Mouse (Mus musculus): ENCODE measurements around the gene Fgfr2. TPM values are rescaled to one million over a fixed set of nuclear protein-coding genes. Genes with fewer than 3 reads are reported as not detected.

The Fgfr2 gene
- polyA plus RNA-seq, 1 experiment from 2014 or later, result 24.9 TPM

DNA sequence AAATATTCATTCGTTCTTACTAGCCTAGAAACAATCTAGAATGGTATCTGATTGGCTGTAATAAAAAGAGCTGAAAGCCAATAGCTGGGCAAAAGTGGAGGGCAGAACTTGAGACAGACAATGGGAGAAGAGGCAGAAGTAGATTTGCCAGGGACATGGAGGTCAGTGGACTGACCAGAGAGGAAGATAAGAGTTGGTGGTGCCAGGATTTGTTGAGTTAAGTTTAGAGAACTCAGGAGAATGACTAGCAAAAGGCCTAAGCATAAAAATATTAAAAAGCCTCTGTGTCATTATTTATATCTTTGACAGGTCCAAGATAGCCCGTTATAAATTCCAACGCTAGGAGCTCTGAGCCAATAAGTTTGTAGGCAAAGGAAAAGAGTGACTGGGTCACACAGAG, 2668.9 kb downstream of the Fgfr2 start:
- H3K4me1 ChIP-seq (ENCODE audit: control insufficient read depth, insufficient read depth, low read length), result no peaks in the 10 kb centered on the region
- no peaks in the 10 kb centered on the region for H3K27me3 ChIP-seq (ENCODE audit: control insufficient read depth, insufficient read depth, low read length)
- no peak overlapping the region for H3K9ac ChIP-seq (ENCODE audit: low read depth, low read length)
- peaks cover 5% of the 10 kb centered on the region; the same call in 1 of the 2 replicates for H3K36me3 ChIP-seq (ENCODE audit: control insufficient read depth, insufficient read depth, low read length)
- no peak overlapping the region for H3K4me3 ChIP-seq (ENCODE audit: low read depth, low read length)
- H3K27ac ChIP-seq (ENCODE audit: low read depth, low read length), result no peak overlapping the region
- H3K9me3 ChIP-seq (replicated peaks; ENCODE audit: control insufficient read depth, low read length), result no peaks in the 10 kb centered on the region
- no peak for ATAC-seq (replicated peaks; ENCODE audit: insufficient number of reproducible peaks, low FRiP score, low TSS enrichment)
- no peak overlapping the region for H3K4me2 ChIP-seq
- 80% methylated on average over 3 of the region's 3 CpGs for WGBS (ENCODE audit: insufficient replicate concordance)

DNA sequence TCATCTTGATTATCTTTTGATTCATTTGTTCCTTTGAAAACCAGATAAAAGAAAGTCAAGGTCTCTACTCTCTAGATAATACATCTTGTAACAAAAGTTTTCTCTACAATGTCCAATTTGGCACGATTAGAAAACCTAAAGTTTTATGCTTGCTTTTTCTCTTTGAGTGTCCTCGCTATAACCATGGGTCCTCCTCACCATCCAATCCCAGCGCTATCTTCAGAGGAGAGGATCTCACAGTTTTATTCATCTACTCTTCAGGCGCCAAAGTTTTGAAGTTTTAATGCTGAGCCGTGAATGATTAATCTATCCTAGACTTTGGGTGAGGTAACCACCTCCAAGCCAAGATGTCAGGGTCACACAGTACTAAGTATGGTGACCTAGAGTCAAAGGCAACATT, 2687.4 kb downstream of the Fgfr2 start:
- Histone ChIP-seq H3K4me3 (ENCODE audit: low read depth, low read length) (no peak overlapping the region), H3K36me3 (ENCODE audit: control insufficient read depth, insufficient read depth, low read length) (no peaks in the 10 kb centered on the region), H3K9me3 (replicated peaks; ENCODE audit: control insufficient read depth, low read length) (no peaks in the 10 kb centered on the region), H3K27me3 (ENCODE audit: control insufficient read depth, insufficient read depth, low read length) (no peaks in the 10 kb centered on the region), H3K27ac (ENCODE audit: low read depth, low read length) (no peak overlapping the region), H3K4me1 (ENCODE audit: control insufficient read depth, insufficient read depth, low read length) (no peaks in the 10 kb centered on the region), H3K9ac (ENCODE audit: low read depth, low read length) (no peak overlapping the region), H3K4me2 (no peak overlapping the region)
- no peak for ATAC-seq (replicated peaks; ENCODE audit: insufficient number of reproducible peaks, low FRiP score, low TSS enrichment)
- 91% methylated on average over 5 of the region's 5 CpGs for WGBS (ENCODE audit: insufficient replicate concordance)

DNA sequence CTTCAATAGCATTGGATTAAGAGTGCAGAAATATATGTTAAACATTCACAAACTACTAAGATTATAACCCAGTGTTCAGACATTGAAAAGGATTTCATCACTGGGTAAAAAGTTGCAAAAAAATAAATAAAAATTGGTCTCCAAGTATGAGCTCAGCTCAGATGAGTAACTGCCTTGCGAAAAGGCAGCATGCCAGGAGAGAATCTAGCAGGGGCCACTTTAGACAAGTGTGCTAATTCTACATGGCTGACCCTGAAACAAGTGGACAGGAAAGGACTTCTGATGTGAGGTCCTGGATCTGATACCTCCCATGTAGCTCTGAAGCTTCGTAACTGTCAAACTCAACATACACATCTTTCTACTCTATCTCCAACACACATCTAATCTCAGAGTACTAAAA, 2691.0 kb downstream of the Fgfr2 start:
- Histone ChIP-seq H3K27me3 (ENCODE audit: control insufficient read depth, insufficient read depth, low read length) (no peaks in the 10 kb centered on the region), H3K9ac (ENCODE audit: low read depth, low read length) (no peak overlapping the region), H3K9me3 (replicated peaks; ENCODE audit: control insufficient read depth, low read length) (no peaks in the 10 kb centered on the region), H3K27ac (ENCODE audit: low read depth, low read length) (no peak overlapping the region), H3K4me1 (ENCODE audit: control insufficient read depth, insufficient read depth, low read length) (peaks cover 3% of the 10 kb centered on the region; the same call in 1 of the 2 replicates), H3K4me3 (ENCODE audit: low read depth, low read length) (no peak overlapping the region), H3K4me2 (no peak overlapping the region), H3K36me3 (ENCODE audit: control insufficient read depth, insufficient read depth, low read length) (no peaks in the 10 kb centered on the region)
- WGBS (ENCODE audit: insufficient replicate concordance), result 91% methylated on average over 2 of the region's 2 CpGs
- ATAC-seq (replicated peaks; ENCODE audit: insufficient number of reproducible peaks, low FRiP score, low TSS enrichment), result no peak

DNA sequence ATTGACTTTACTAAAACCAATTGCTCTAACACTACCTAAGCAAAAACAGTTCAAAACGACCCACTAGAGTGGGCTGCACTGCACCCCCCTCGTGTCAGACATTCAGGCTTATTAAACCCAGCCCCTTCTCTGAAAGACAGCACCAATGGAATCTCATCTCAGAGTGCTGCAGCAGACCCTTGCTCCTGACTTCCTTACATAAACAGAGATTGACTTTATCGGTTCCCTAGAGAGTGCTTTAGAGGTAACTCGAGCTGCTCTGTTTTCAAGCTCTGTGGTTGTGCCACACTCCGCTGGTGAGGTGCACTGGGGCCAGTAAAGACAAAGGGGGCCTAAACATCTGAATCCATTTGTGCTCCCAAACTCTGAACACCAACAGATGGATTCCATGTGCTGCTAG, 2696.6 kb downstream of the Fgfr2 start:
- Histone ChIP-seq H3K4me2 (peak overlapping the region; percentile 39; the same call in 1 of the 2 replicates), H3K4me3 (ENCODE audit: low read depth, low read length) (no peak overlapping the region), H3K27ac (ENCODE audit: low read depth, low read length) (no peak overlapping the region), H3K4me1 (ENCODE audit: control insufficient read depth, insufficient read depth, low read length) (peaks cover 10% of the 10 kb centered on the region), H3K27me3 (ENCODE audit: control insufficient read depth, insufficient read depth, low read length) (no peaks in the 10 kb centered on the region), H3K9ac (ENCODE audit: low read depth, low read length) (0 out of 2 replicates have a peak overlapping the region, but pooled peaks have one; percentile 22), H3K36me3 (ENCODE audit: control insufficient read depth, insufficient read depth, low read length) (no peaks in the 10 kb centered on the region), H3K9me3 (replicated peaks; ENCODE audit: control insufficient read depth, low read length) (no peaks in the 10 kb centered on the region)
- peak; percentile 63; the same call in 1 of the 2 replicates for ATAC-seq (replicated peaks; ENCODE audit: insufficient number of reproducible peaks, low FRiP score, low TSS enrichment)
- 4% methylated on average over 5 of the region's 5 CpGs for WGBS (ENCODE audit: insufficient replicate concordance)

DNA sequence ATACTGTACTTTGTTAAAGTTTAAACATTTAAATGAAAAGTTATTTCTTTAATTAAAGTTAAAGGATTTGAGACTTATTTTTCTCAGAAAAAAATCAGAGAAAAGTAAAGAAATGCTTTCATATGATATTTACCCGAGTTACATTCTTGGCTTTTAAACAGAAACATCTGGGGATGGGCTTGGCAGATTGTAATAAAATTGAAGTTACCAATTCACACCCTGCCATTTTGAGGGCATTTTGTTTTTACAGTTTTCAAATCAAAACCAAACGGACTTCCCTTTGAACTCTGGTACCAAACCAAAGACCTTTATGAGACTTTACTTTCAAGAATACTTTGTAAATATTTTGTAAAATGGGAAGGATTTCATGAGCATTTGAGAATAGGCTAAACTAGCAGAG, 2697.2 kb downstream of the Fgfr2 start:
- Histone ChIP-seq H3K4me3 (ENCODE audit: low read depth, low read length) (no peak overlapping the region), H3K9ac (ENCODE audit: low read depth, low read length) (no peak overlapping the region), H3K36me3 (ENCODE audit: control insufficient read depth, insufficient read depth, low read length) (no peaks in the 10 kb centered on the region), H3K27ac (ENCODE audit: low read depth, low read length) (no peak overlapping the region), H3K4me1 (ENCODE audit: control insufficient read depth, insufficient read depth, low read length) (peaks cover 10% of the 10 kb centered on the region), H3K4me2 (no peak overlapping the region), H3K27me3 (ENCODE audit: control insufficient read depth, insufficient read depth, low read length) (no peaks in the 10 kb centered on the region), H3K9me3 (replicated peaks; ENCODE audit: control insufficient read depth, low read length) (no peaks in the 10 kb centered on the region)
- WGBS (ENCODE audit: insufficient replicate concordance), result 58% methylated on average over 2 of the region's 2 CpGs
- ATAC-seq (replicated peaks; ENCODE audit: insufficient number of reproducible peaks, low FRiP score, low TSS enrichment), result no peak

DNA sequence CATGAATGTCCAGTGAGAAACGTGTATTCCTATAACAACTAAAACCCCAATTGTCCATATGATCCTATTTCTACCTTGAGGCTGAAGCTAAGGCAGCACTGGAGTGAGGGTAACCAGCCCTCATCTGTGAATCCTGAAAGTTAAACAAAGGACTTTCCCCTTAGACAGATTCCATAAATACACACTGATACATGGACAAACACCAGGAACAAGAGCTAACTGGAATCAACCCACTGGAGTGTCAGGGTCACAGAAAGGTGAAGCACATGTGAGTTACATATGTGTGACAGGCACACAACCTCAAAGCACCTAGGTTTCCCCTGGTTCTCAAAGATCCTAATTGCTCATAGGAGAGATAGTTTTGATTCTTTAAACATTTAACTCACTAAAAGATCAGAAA, 2703.2 kb downstream of the Fgfr2 start:
- Histone ChIP-seq H3K4me2 (no peak overlapping the region), H3K27me3 (ENCODE audit: control insufficient read depth, insufficient read depth, low read length) (no peaks in the 10 kb centered on the region), H3K4me3 (ENCODE audit: low read depth, low read length) (no peak overlapping the region), H3K27ac (ENCODE audit: low read depth, low read length) (no peak overlapping the region), H3K9ac (ENCODE audit: low read depth, low read length) (no peak overlapping the region), H3K9me3 (replicated peaks; ENCODE audit: control insufficient read depth, low read length) (no peaks in the 10 kb centered on the region), H3K4me1 (ENCODE audit: control insufficient read depth, insufficient read depth, low read length) (peaks cover 3% of the 10 kb centered on the region; the same call in 1 of the 2 replicates), H3K36me3 (ENCODE audit: control insufficient read depth, insufficient read depth, low read length) (no peaks in the 10 kb centered on the region; the same call in 1 of the 2 replicates)
- WGBS (ENCODE audit: insufficient replicate concordance), result 64% methylated on average over 1 of the region's 1 CpGs
- ATAC-seq (replicated peaks; ENCODE audit: insufficient number of reproducible peaks, low FRiP score, low TSS enrichment), result no peak

DNA sequence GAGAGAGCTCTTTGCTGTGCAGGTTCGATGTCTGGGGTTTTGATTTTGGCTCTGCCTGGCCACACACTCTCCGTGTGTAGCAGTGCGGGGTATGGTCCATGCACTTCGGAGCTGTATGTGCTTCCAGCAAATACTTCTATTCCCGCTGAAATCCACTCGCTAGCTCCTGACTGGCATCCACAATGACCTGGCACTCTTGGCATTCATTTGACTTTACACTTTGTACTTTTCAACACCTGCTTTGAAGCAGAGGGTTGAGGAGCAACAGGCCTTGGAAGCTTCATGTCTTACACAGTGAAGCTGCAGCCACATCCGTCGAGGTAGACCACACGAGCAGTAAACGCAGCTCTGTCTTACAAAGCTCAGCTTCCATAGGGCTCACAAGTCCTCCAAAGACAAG, 2715.5 kb downstream of the Fgfr2 start:
- 57% methylated on average over 10 of the region's 10 CpGs for WGBS (ENCODE audit: insufficient replicate concordance)
- Histone ChIP-seq H3K36me3 (ENCODE audit: control insufficient read depth, insufficient read depth, low read length) (no peaks in the 10 kb centered on the region), H3K4me1 (ENCODE audit: control insufficient read depth, insufficient read depth, low read length) (peaks cover 10% of the 10 kb centered on the region), H3K27ac (ENCODE audit: low read depth, low read length) (peak overlapping the region; percentile 54; the same call in 1 of the 2 replicates), H3K9me3 (replicated peaks; ENCODE audit: control insufficient read depth, low read length) (no peaks in the 10 kb centered on the region), H3K4me3 (ENCODE audit: low read depth, low read length) (no peak overlapping the region), H3K27me3 (ENCODE audit: control insufficient read depth, insufficient read depth, low read length) (no peaks in the 10 kb centered on the region), H3K4me2 (peak overlapping the region; percentile 11; the same call in 1 of the 2 replicates), H3K9ac (ENCODE audit: low read depth, low read length) (no peak overlapping the region)
- ATAC-seq (replicated peaks; ENCODE audit: insufficient number of reproducible peaks, low FRiP score, low TSS enrichment), result no peak

DNA sequence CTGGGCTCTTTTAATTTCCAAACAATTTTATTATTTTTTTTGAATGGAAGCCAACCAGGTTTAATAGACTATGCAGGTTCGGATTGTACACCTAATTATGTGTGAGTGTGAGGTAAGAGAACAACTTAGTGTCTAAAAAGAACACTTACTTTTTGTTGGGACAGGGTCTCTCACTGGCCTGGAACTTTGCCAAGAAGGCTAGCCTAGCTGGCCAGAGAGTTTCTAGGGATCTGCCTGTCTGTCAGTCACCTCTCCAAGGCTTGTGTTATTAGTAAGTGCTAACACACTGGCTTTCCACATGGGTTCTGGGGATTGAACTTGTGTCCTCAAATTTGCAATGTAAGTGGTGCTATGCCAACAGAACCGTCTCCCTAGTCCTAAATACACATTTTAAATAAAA, 2719.8 kb downstream of the Fgfr2 start:
- ATAC-seq (replicated peaks; ENCODE audit: insufficient number of reproducible peaks, low FRiP score, low TSS enrichment), result no peak
- Histone ChIP-seq H3K36me3 (ENCODE audit: control insufficient read depth, insufficient read depth, low read length) (no peaks in the 10 kb centered on the region), H3K27me3 (ENCODE audit: control insufficient read depth, insufficient read depth, low read length) (no peaks in the 10 kb centered on the region), H3K9me3 (replicated peaks; ENCODE audit: control insufficient read depth, low read length) (no peaks in the 10 kb centered on the region), H3K27ac (ENCODE audit: low read depth, low read length) (no peak overlapping the region), H3K4me2 (no peak overlapping the region), H3K9ac (ENCODE audit: low read depth, low read length) (no peak overlapping the region), H3K4me1 (ENCODE audit: control insufficient read depth, insufficient read depth, low read length) (peaks cover 10% of the 10 kb centered on the region), H3K4me3 (ENCODE audit: low read depth, low read length) (no peak overlapping the region)
- WGBS (ENCODE audit: insufficient replicate concordance), result 74% methylated on average over 2 of the region's 2 CpGs

DNA sequence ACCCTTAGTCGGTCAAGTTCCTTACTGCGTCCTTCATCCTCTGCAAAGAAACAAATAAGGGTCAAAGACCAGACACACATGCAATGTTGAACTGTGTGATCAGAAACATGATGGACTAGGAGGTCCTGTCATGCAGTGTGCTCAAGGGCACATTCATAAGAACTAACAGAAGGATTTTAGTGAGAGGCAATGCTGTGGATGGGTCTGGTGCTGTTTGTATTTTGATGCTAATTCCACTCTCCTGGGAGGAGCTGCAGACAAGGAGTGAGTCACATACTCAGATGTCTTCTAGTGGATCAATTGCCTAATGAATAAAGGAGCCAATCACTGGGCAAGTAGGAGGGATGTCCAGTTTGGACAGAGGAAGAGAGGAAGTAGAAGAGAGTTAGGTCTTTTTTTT, 2728.5 kb downstream of the Fgfr2 start:
- no peak overlapping the region for H3K4me2 ChIP-seq
- H3K4me1 ChIP-seq (ENCODE audit: control insufficient read depth, insufficient read depth, low read length), result no peaks in the 10 kb centered on the region
- H3K27me3 ChIP-seq (ENCODE audit: control insufficient read depth, insufficient read depth, low read length), result no peaks in the 10 kb centered on the region
- no peak overlapping the region for H3K27ac ChIP-seq (ENCODE audit: low read depth, low read length)
- ATAC-seq (replicated peaks; ENCODE audit: insufficient number of reproducible peaks, low FRiP score, low TSS enrichment), result no peak
- no peak overlapping the region for H3K9ac ChIP-seq (ENCODE audit: low read depth, low read length)
- H3K36me3 ChIP-seq (ENCODE audit: control insufficient read depth, insufficient read depth, low read length), result no peaks in the 10 kb centered on the region
- H3K9me3 ChIP-seq (replicated peaks; ENCODE audit: control insufficient read depth, low read length), result no peaks in the 10 kb centered on the region
- no peak overlapping the region for H3K4me3 ChIP-seq (ENCODE audit: low read depth, low read length)
- 95% methylated on average over 2 of the region's 2 CpGs for WGBS (ENCODE audit: insufficient replicate concordance)

Measured in heart, embryonic 11.5 days (tissue).